ENCODE assay signal across 8 mouse cellular contexts in the genomic region with DNA sequence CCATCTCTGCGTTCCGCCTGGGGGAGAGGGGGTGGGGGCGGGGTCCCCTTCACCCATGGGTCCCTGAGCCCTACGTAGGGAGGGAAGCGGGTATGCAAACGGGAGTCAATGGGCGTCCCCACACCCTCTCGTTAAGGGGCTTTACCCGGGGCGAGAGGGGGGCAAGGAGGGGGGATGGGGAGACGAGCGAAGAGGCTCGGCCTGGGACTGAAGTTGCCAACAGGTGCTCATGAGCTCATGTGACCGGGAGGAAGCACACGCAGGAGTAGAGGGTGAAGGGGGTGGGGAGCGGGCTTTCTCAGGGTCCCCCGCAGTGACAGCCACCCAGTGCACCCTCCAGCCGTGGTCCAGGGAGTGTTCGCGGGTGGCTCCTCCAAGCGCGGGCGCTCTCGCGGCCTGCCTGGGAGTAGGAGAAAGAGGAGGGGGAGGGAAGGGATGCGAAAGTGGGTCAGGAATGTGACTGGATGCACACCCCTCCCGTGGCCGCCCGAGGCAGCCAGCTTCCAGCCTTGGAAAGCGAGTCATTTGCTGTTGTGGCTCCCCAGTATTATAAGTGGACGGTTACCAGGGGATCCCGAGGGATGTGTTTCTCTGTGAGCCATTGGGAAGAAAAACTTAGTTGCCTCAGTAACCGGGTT. TPM values are rescaled to one million over a fixed set of nuclear protein-coding genes. Genes with fewer than 3 reads are reported as not detected.
DNase-seq lines count a peak whose midpoint lies in the region; ATAC-seq lines count a peak whose summit lies in the region.

No protein-coding gene starts in this region.

- H3K4me3 ChIP-seq in hindbrain, embryonic 16.5 days (ENCODE audit: low read length) = peak overlapping the region; percentile 70

- peak; percentile 14 for DNase-seq in T-cell, adult 2 months (ENCODE audit: low spot score)
- DNase-seq in cerebellum, adult 9-11 months = peak; percentile 12
- peak; percentile 14 to 19 for DNase-seq in frontal cortex, postnatal 14 days (ENCODE audit: low spot score in 2 of 2)
- DNase-seq in left cerebral cortex, postnatal 10 days (ENCODE audit: extremely low spot score in 1 of 2, low spot score in 2 of 2) = peak; percentile 16 to 70
- DNase-seq in right cerebral cortex, adult 2 months (ENCODE audit: low spot score in 2 of 2) = peak; percentile 37 to 52

- H3K9ac ChIP-seq in hindbrain, embryonic 16.5 days (ENCODE audit: low read depth, low read length) = peak overlapping the region; percentile 69

- under 1% methylated on average over 33 of the region's 33 CpGs for WGBS in hindbrain, embryonic 16.5 days

- peak overlapping the region; percentile 3; the same call in 1 of the 2 replicates for H3K27ac ChIP-seq in hindbrain, embryonic 16.5 days (ENCODE audit: low read depth, low read length)

- H3K4me2 ChIP-seq in hindbrain, embryonic 16.5 days (ENCODE audit: low read length) = peak overlapping the region; percentile 100

- intact Hi-C loops in left cerebral cortex, postnatal 10 days (cut with DNase I) = no loop called here

- ATAC-seq in hindbrain, embryonic 16.5 days = peak; percentile 79
- ATAC-seq in megakaryocyte, adult 5-6 weeks (ENCODE audit: poor library complexity, severe bottlenecking) = peak; percentile 31
- no peak for ATAC-seq in activated CD4-positive, CD25-positive, alpha-beta regulatory T cell, adult 4 months

- H3K4me1 ChIP-seq in hindbrain, embryonic 16.5 days (ENCODE audit: control insufficient read depth, insufficient read depth, low read depth, low read length) = peaks cover 10% of the 10 kb centered on the region

- no peaks in the 10 kb centered on the region; the same call in 1 of the 2 replicates for H3K27me3 ChIP-seq in hindbrain, embryonic 16.5 days (replicated peaks; ENCODE audit: control insufficient read depth, insufficient read depth, low read length)

- H3K36me3 ChIP-seq in hindbrain, embryonic 16.5 days (ENCODE audit: control insufficient read depth, insufficient read depth, low read length) = no peaks in the 10 kb centered on the region

- no peaks in the 10 kb centered on the region for H3K9me3 ChIP-seq in hindbrain, embryonic 16.5 days (ENCODE audit: control insufficient read depth, low read length)

RNA-seq across cellular contexts. Expression of a gene that starts 0.5 kb away (rescaled TPM):
- polyA plus RNA-seq in hindbrain, embryonic 16.5 days (2015; fragmentation: Nextera tagmentation; extraction: Ambion mirVana) = 2.0 and 3.9 TPM in 2 replicates
- 10 to 100 TPM; 17.1 to 20.8 TPM for total RNA-seq in left cerebral cortex, postnatal 10 days (2021)
- total RNA-seq in megakaryocyte, adult 5-6 weeks (2015) = 27.0 and 33.7 TPM in 2 replicates
- total RNA-seq in megakaryocyte, adult 5-6 weeks (2017) = 10.0 and 12.7 TPM in 2 replicates
- polyA plus RNA-seq in activated CD4-positive, CD25-positive, alpha-beta regulatory T cell, adult 4 months (2017; shearing (Covaris generic)) = 1 to 10 TPM; 3.0 to 4.9 TPM
